Mouse (Mus musculus): ENCODE measurements around the gene Stx2. TPM values are rescaled to one million over a fixed set of nuclear protein-coding genes. Genes with fewer than 3 reads are reported as not detected.
"Not testable (repeated sequence)": the region's sequence is repeated elsewhere in the genome, so short reads cannot be mapped to it uniquely, and the experiment has no call there.

The Stx2 gene
- total RNA-seq, 2 experiments from 2014 or later: 30.4 to 33.2 TPM

- no peak for DNase-seq
- intact Hi-C loops (cut with DNase I): no loop called here
Measured at GRCm38 (mm10) chr5:129015020-129015419, 6.6 kb upstream of the Stx2 start.

- DNase-seq: no peak
- intact Hi-C loops (cut with DNase I): no loop called here
Measured at GRCm38 (mm10) chr5:129010937-129011336, 2.6 kb upstream of the Stx2 start.

- DNase-seq: no peak
- intact Hi-C loops (cut with DNase I): no loop called here
Measured at GRCm38 (mm10) chr5:129009577-129009976, 1.2 kb upstream of the Stx2 start.

- DNase-seq: no peak
- intact Hi-C loops (cut with DNase I): no loop called here
Measured at GRCm38 (mm10) chr5:129008008-129008407, 366 bp downstream of the Stx2 start.

- no peak for DNase-seq
- intact Hi-C loops (cut with DNase I): no loop called here
Measured at GRCm38 (mm10) chr5:129007105-129007957, 1.0 kb downstream of the Stx2 start.

- intact Hi-C loops (cut with DNase I): no loop called here
- DNase-seq: no peak
Measured at GRCm38 (mm10) chr5:129006031-129006788, 2.2 kb downstream of the Stx2 start.

GRCm38 (mm10) chr5:129005416-129005815, 3.0 kb downstream of the Stx2 start:
- peak; percentile 57 for DNase-seq
- intact Hi-C loops (cut with DNase I): no loop called here

GRCm38 (mm10) chr5:129002571-129003011, 5.8 kb downstream of the Stx2 start:
- intact Hi-C loops (cut with DNase I): no loop called here
- no peak for DNase-seq

- DNase-seq: no peak
- intact Hi-C loops (cut with DNase I): no loop called here
Measured at GRCm38 (mm10) chr5:129000706-129001468, 7.5 kb downstream of the Stx2 start.

GRCm38 (mm10) chr5:128987141-128987954, 21.0 kb downstream of the Stx2 start:
- intact Hi-C loops (cut with DNase I): no loop called here
- DNase-seq: peak; percentile 68

- no peak for DNase-seq
- intact Hi-C loops (cut with DNase I): no loop called here
Measured at GRCm38 (mm10) chr5:128985946-128986345, 22.4 kb downstream of the Stx2 start.

GRCm38 (mm10) chr5:128984536-128984935, 23.8 kb downstream of the Stx2 start:
- no peak for DNase-seq
- intact Hi-C loops (cut with DNase I): no loop called here

- DNase-seq: peak; percentile 77
- intact Hi-C loops (cut with DNase I): no loop called here
Measured at GRCm38 (mm10) chr5:128981607-128982006, 26.8 kb downstream of the Stx2 start.

- intact Hi-C loops (cut with DNase I): no loop called here
- DNase-seq: no peak
Measured at GRCm38 (mm10) chr5:128980857-128981256, 27.5 kb downstream of the Stx2 start.

- intact Hi-C loops (cut with DNase I): loop anchor here (10.0 kb wide), 1 partner anchor 454 kb away; no protein-coding TSS in a partner anchor
- no peak for DNase-seq
Measured at GRCm38 (mm10) chr5:128978957-128979356, 29.4 kb downstream of the Stx2 start.

GRCm38 (mm10) chr5:128977466-128977865, 30.9 kb downstream of the Stx2 start:
- DNase-seq: not testable (repeated sequence)
- intact Hi-C loops (cut with DNase I): loop anchor here (10.0 kb wide), 1 partner anchor 453 kb away; no protein-coding TSS in a partner anchor

GRCm38 (mm10) chr5:128976266-128976665, 32.1 kb downstream of the Stx2 start:
- peak; percentile 38 for DNase-seq

GRCm38 (mm10) chr5:128971298-128971697, 37.1 kb downstream of the Stx2 start:
- DNase-seq: peak; percentile 70
- intact Hi-C loops (cut with DNase I): loop anchor here (5.0 to 10.0 kb wide), 2 partner anchors 239 to 446 kb away; no protein-coding TSS in a partner anchor

More at GRCm38 (mm10) chr5:128976266-128976665, 32.1 kb downstream of the Stx2 start:
- intact Hi-C loops (cut with DNase I): loop anchor here (10.0 kb wide), 1 partner anchor 451 kb away; no protein-coding TSS in a partner anchor

- intact Hi-C loops (cut with DNase I): loop anchor here (5.0 to 10.0 kb wide), 2 partner anchors 239 to 446 kb away; no protein-coding TSS in a partner anchor
- no peak for DNase-seq
Measured at GRCm38 (mm10) chr5:128970878-128971277, 37.5 kb downstream of the Stx2 start.

- intact Hi-C loops (cut with DNase I): no loop called here
- no peak for DNase-seq
Measured at GRCm38 (mm10) chr5:128964353-128964752, 44.0 kb downstream of the Stx2 start.

Data from left cerebral cortex, postnatal 4 days (tissue).